In the genomic region with DNA sequence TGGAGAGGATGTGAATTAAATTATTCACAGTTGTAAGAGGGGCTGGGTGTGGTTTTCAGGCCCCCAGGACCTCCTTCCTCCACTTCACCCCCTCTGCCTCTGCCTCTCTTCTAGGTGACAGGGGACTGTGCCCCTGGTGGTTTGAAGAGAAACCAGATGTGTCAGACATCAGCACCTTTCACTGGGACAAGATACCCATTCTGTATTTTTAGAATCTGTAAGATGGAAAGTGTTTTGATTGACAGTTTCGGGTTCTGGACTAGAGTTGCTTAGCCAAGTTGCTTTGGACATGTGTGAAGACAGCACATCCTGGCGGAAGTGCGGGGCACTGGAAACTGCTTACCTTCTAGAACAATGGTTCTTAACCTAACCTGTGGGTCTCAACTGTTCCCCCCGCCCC, we compare ENCODE assay signal across 19 mouse cellular contexts. TPM values are rescaled to one million over a fixed set of nuclear protein-coding genes. Genes with fewer than 3 reads are reported as not detected.
DNase-seq lines count a peak whose midpoint lies in the region; ATAC-seq and TF ChIP-seq lines count a peak whose summit lies in the region.
"Had no signal": no experiment of that assay in that cellular context is flagged by ENCODE, and none has a peak within 500 bp of the region (broad histone marks: within the 10 kb centered on the region; RNA-seq: fewer than 3 reads in every experiment).

No protein-coding gene starts in this region.

- intact Hi-C loops in heart, adult 2 months (cut with DNase I): no loop called here
- intact Hi-C loops in heart, postnatal 14 days (cut with DNase I): no loop called here

- H3K4me1 ChIP-seq in heart, adult 2 months (ENCODE audit: control insufficient read depth, insufficient read depth, low read length): no peaks in the 10 kb centered on the region
- 0 out of 2 replicates have a peak, but pooled peaks cover 2% of the 10 kb centered on the region for H3K4me1 ChIP-seq in heart, embryonic 11.5 days (ENCODE audit: control insufficient read depth, insufficient read depth, low read length)
- H3K4me1 ChIP-seq: embryonic facial prominence, embryonic 12.5 days; hindbrain, embryonic 10.5 days; intestine, embryonic 15.5 days; neural tube, embryonic 12.5 days had no signal

- H3K4me2 ChIP-seq in heart, embryonic 11.5 days: no peak overlapping the region
- H3K4me2 ChIP-seq: embryonic facial prominence, embryonic 12.5 days; intestine, embryonic 15.5 days; neural tube, embryonic 12.5 days had no signal

- DNase-seq in heart, adult 2 months: no peak
- no peak for DNase-seq in heart, postnatal 14 days
- peak; percentile 51 for DNase-seq in 416B (ENCODE audit: low read depth)
- peak; percentile 26 for DNase-seq in T-cell, adult 2 months (ENCODE audit: low spot score)
- peak; percentile 42 for DNase-seq in naive thymus-derived CD4-positive, alpha-beta T cell, adult 2 months (ENCODE audit: low read depth)
- DNase-seq in adrenal gland, adult 8-10 months: no peak
- no peak for DNase-seq in kidney, postnatal 36 days
- DNase-seq: cerebellum, adult 11 months; forebrain, postnatal 0 days; lung, postnatal 10 days had no signal

- H3K4me3 ChIP-seq in heart, adult 2 months: no peak overlapping the region
- no peak overlapping the region for H3K4me3 ChIP-seq in heart, embryonic 11.5 days (ENCODE audit: low read depth, low read length)
- H3K4me3 ChIP-seq: embryonic facial prominence, embryonic 12.5 days; heart, embryonic 10.5 days; hindbrain, embryonic 10.5 days; intestine, embryonic 15.5 days; neural tube, embryonic 12.5 days had no signal

- TF ChIP-seq POLR2A in heart, adult 2 months (IDR thresholded peaks at IDR 0.05; ENCODE audit: insufficient read depth, low read depth, low read length): no peak

- 85% methylated on average over 4 of the region's 4 CpGs for WGBS in heart, adult 2 months
- 76% methylated on average over 4 of the region's 4 CpGs for WGBS in heart, embryonic 11.5 days (ENCODE audit: insufficient replicate concordance)

- no peak for ATAC-seq in heart, embryonic 11.5 days (replicated peaks; ENCODE audit: insufficient number of reproducible peaks, low FRiP score, low TSS enrichment)
- ATAC-seq: forebrain, postnatal 0 days; intestine, embryonic 15.5 days; midbrain, embryonic 16.5 days had no signal

- TF ChIP-seq EP300 in heart, adult 2 months (IDR thresholded peaks at IDR 0.05; ENCODE audit: insufficient read depth, low read depth, low read length): no peak

- H3K27me3 ChIP-seq in heart, adult 2 months (ENCODE audit: control insufficient read depth, insufficient read depth, low read length): no peaks in the 10 kb centered on the region
- H3K27me3 ChIP-seq in heart, embryonic 11.5 days (ENCODE audit: control insufficient read depth, insufficient read depth, low read length): no peaks in the 10 kb centered on the region
- H3K27me3 ChIP-seq: embryonic facial prominence, embryonic 12.5 days; intestine, embryonic 15.5 days; neural tube, embryonic 12.5 days had no signal

- no peaks in the 10 kb centered on the region for H3K36me3 ChIP-seq in heart, adult 2 months (ENCODE audit: control insufficient read depth, insufficient read depth, low read length)
- H3K36me3 ChIP-seq in heart, embryonic 11.5 days (ENCODE audit: control insufficient read depth, insufficient read depth, low read length): no peaks in the 10 kb centered on the region
- H3K36me3 ChIP-seq: embryonic facial prominence, embryonic 12.5 days; heart, embryonic 10.5 days; hindbrain, embryonic 10.5 days; intestine, embryonic 15.5 days; neural tube, embryonic 12.5 days had no signal

- no peak overlapping the region for H3K9ac ChIP-seq in heart, adult 2 months (ENCODE audit: low read depth, low read length)
- no peak overlapping the region for H3K9ac ChIP-seq in heart, embryonic 11.5 days (ENCODE audit: low read depth, low read length)
- H3K9ac ChIP-seq: embryonic facial prominence, embryonic 12.5 days; forebrain, postnatal 0 days; intestine, embryonic 15.5 days; neural tube, embryonic 12.5 days had no signal

- no peaks in the 10 kb centered on the region for H3K79me2 ChIP-seq in heart, adult 2 months (replicated peaks; ENCODE audit: control insufficient read depth, insufficient read depth, low read length)

- peak; percentile 25 for TF ChIP-seq CTCF in heart, adult 2 months (IDR thresholded peaks at IDR 0.05)

- H3K9me3 ChIP-seq in heart, embryonic 11.5 days (replicated peaks; ENCODE audit: control insufficient read depth, low read length): no peaks in the 10 kb centered on the region
- H3K9me3 ChIP-seq: embryonic facial prominence, embryonic 12.5 days; heart, embryonic 10.5 days; hindbrain, embryonic 10.5 days; intestine, embryonic 15.5 days; neural tube, embryonic 12.5 days had no signal

- no peak overlapping the region for H3K27ac ChIP-seq in heart, adult 2 months
- H3K27ac ChIP-seq in heart, embryonic 11.5 days (ENCODE audit: low read depth, low read length): no peak overlapping the region
- H3K27ac ChIP-seq: embryonic facial prominence, embryonic 12.5 days; heart, embryonic 10.5 days; hindbrain, embryonic 10.5 days; intestine, embryonic 15.5 days; kidney, postnatal 0 days; neural tube, embryonic 12.5 days; stomach, postnatal 0 days had no signal

RNA-seq across cellular contexts. Expression of gene Srgn, which starts 17.1 kb away (rescaled TPM):
- total RNA-seq in heart, adult 2 months (2021): 10 to 100 TPM; 49.3 to 51.8 TPM
- polyA plus RNA-seq in heart, adult 2 months (2012; rRNA removed): 23.8 and 39.0 TPM in 2 replicates
- 10 to 100 TPM; 41.0 to 41.1 TPM for total RNA-seq in heart, postnatal 14 days (2021)
- total RNA-seq in adrenal gland, adult 8-10 months (2022): 10 to 100 TPM; 49.9 to 64.0 (median 50.9) TPM
- polyA plus RNA-seq in heart, embryonic 11.5 days (2014; fragmentation: Nextera tagmentation; extraction: Ambion mirVana): 6.7 and 9.1 TPM in 2 replicates

RNA-seq across cellular contexts. Expression of gene Kif1bp, which starts 33.9 kb away (rescaled TPM):
- total RNA-seq in heart, adult 2 months (2021): 10 to 100 TPM; 43.3 to 47.3 TPM
- 23.0 and 35.6 TPM in 2 replicates for polyA plus RNA-seq in heart, adult 2 months (2012; rRNA removed)
- 10 to 100 TPM; 38.9 to 41.4 TPM for total RNA-seq in heart, postnatal 14 days (2021)
- total RNA-seq in adrenal gland, adult 8-10 months (2022): 10 to 100 TPM; 57.5 to 70.5 (median 65.4) TPM
- 31.1 and 34.0 TPM in 2 replicates for polyA plus RNA-seq in heart, embryonic 11.5 days (2014; fragmentation: Nextera tagmentation; extraction: Ambion mirVana)

RNA-seq across cellular contexts. Expression of gene Vps26a, which starts 57.7 kb away (rescaled TPM):
- total RNA-seq in heart, adult 2 months (2021): 10 to 100 TPM; 45.6 to 46.8 TPM
- polyA plus RNA-seq in heart, adult 2 months (2012; rRNA removed): 21.2 and 36.0 TPM in 2 replicates
- 10 to 100 TPM; 45.2 to 45.5 TPM for total RNA-seq in heart, postnatal 14 days (2021)
- 10 to 100 TPM; 45.2 to 60.6 (median 55.4) TPM for total RNA-seq in adrenal gland, adult 8-10 months (2022)
- 72.8 and 84.5 TPM in 2 replicates for polyA plus RNA-seq in heart, embryonic 11.5 days (2014; fragmentation: Nextera tagmentation; extraction: Ambion mirVana)

RNA-seq across cellular contexts. Expression of gene Ddx21, which starts 57.8 kb away (rescaled TPM):
- total RNA-seq in heart, adult 2 months (2021): 10 to 100 TPM; 30.2 to 30.3 TPM
- polyA plus RNA-seq in heart, adult 2 months (2012; rRNA removed): 7.0 and 15.5 TPM in 2 replicates
- total RNA-seq in heart, postnatal 14 days (2021): 10 to 100 TPM; 24.8 to 30.5 TPM
- total RNA-seq in adrenal gland, adult 8-10 months (2022): 10 to 100 TPM; 59.1 to 63.0 (median 59.5) TPM
- polyA plus RNA-seq in heart, embryonic 11.5 days (2014; fragmentation: Nextera tagmentation; extraction: Ambion mirVana): 20.8 and 21.4 TPM in 2 replicates

Comparison
In these comparisons a context has a peak if more than half of its experiments do, and no peak if none do; other contexts are left out.
1. DNase-seq: peak in 416B (single experiment), T-cell, adult 2 months (single experiment) and naive thymus-derived CD4-positive, alpha-beta T cell, adult 2 months (single experiment); none in heart, adult 2 months (0 of 2), heart, postnatal 14 days (0 of 2), adrenal gland, adult 8-10 months (single experiment) and kidney, postnatal 36 days (0 of 2).